Mouse (Mus musculus) megakaryocyte, adult 5-6 weeks (primary cell): ENCODE results near the gene Nphp1. TPM values are rescaled to one million over a fixed set of nuclear protein-coding genes. Genes with fewer than 3 reads are reported as not detected.

Source experiments
- ATAC-seq: 2 replicates; pipeline ENCODE4 v1.8.0; 2016; ENCODE audit warnings: mild to moderate bottlenecking, inconsistent platforms; ENCODE audit not compliant: poor library complexity, severe bottlenecking
- total RNA-seq, 2 experiments: library from RNA; stranded (forward) in 1 of 2; stranded (reverse) in 1 of 2; fragments of 153-499, 151-499 nt in 1 of 2; fragments of 221-1000, 200-1000 nt in 1 of 2; gene quantifications; 2 replicates each; pipeline versions ENCODE4 v1.2.3 to v1.2.4; 2015 to 2017

Gene Nphp1
- total RNA-seq, 2 experiments from 2014 or later, result 1.7 to 2.1 TPM

GRCm38 (mm10) chr2:127705267-127705666 lies 83.4 kb downstream of the Nphp1 start:
- no peak for ATAC-seq

Other genes starting within 250 kb of the Nphp1 start
- gene Prom2, start 247.4 kb downstream of the Nphp1 start, total RNA-seq (2015), result not detected in 2 replicates
- gene Prom2, start 247.4 kb downstream of the Nphp1 start, total RNA-seq (2017), result 0.12 TPM in 1 of 2 replicates, not detected in the other
- gene Zfp661, start 201.8 kb downstream of the Nphp1 start, total RNA-seq (2015), result 1.1 TPM in 2 replicates
- 1.1 and 2.1 TPM in 2 replicates for gene Zfp661, start 201.8 kb downstream of the Nphp1 start, total RNA-seq (2017)
- 10.4 and 15.7 TPM in 2 replicates for gene Mrps5, start 201.7 kb downstream of the Nphp1 start, total RNA-seq (2015)
- gene Mrps5, start 201.7 kb downstream of the Nphp1 start, total RNA-seq (2017), result 34.3 and 42.3 TPM in 2 replicates
- 0.11 TPM in 1 of 2 replicates, not detected in the other for gene Mal, start 132.2 kb downstream of the Nphp1 start, total RNA-seq (2015)
- gene Mal, start 132.2 kb downstream of the Nphp1 start, total RNA-seq (2017), result not detected in 2 replicates
- not detected in 2 replicates for gene Mall, start 59.0 kb downstream of the Nphp1 start, total RNA-seq (2015)
- not detected in 2 replicates for gene Mall, start 59.0 kb downstream of the Nphp1 start, total RNA-seq (2017)
- 8.0 and 9.0 TPM in 2 replicates for gene Mtln, start 3.6 kb upstream of the Nphp1 start, total RNA-seq (2015)
- 11.8 and 28.5 TPM in 2 replicates for gene Mtln, start 3.6 kb upstream of the Nphp1 start, total RNA-seq (2017)
- gene Bub1, start 43.0 kb upstream of the Nphp1 start, total RNA-seq (2015), result 52.6 and 56.4 TPM in 2 replicates
- gene Bub1, start 43.0 kb upstream of the Nphp1 start, total RNA-seq (2017), result 52.9 and 55.4 TPM in 2 replicates
- 0.56 and 0.57 TPM in 2 replicates for gene Acoxl, start 50.0 kb upstream of the Nphp1 start, total RNA-seq (2015)
- gene Acoxl, start 50.0 kb upstream of the Nphp1 start, total RNA-seq (2017), result 0.11 and 0.28 TPM in 2 replicates